Mouse (Mus musculus) induced T-regulatory cell, adult 2 months (primary cell): Measurements from ENCODE around the gene Gm21992.
A peak's percentile ranks its signal among the peaks of the same experiment; 100 is the strongest.

Source experiments
- DNase-seq: peaks from one replicate; pipeline ENCODE4 v3.0.0-alpha.2; 2012; ENCODE audit warnings: low read depth

The Gm21992 gene

GRCm38 (mm10) chr19:4711601-4712155 is 99.7 kb downstream of the Gm21992 start:
- no peak for DNase-seq

- no peak for DNase-seq
Observed at GRCm38 (mm10) chr19:4711098-4711600, 100.3 kb downstream of the Gm21992 start, which contains the start of gene Sptbn2. Sptbn2 (plus strand) TSS chr19:4711167.

DNA sequence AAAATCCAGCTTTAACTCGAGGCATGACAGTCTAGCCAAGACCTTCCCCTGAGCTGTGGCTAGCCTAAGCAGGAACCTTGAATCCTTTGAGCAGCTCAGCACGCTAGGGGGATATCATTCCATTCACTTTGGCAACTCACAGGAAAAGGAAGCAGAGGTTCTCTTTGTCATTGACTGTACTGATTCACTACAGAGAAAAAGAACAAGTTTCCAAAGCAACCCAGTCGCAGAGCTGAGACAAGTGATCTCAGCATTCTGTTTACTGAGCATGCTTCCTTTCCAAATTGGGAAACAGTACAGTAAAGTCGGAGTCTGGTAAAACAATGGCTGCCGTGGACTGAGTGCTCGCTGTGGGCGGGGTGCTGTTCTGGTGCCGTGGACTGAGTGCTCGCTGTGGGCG is 102.6 kb downstream of the Gm21992 start:
- no peak for DNase-seq

GRCm38 (mm10) chr19:4701221-4701620 is 110.2 kb downstream of the Gm21992 start:
- no peak for DNase-seq

GRCm38 (mm10) chr19:4700656-4701055 is 110.8 kb downstream of the Gm21992 start:
- no peak for DNase-seq

- no peak for DNase-seq
Observed at GRCm38 (mm10) chr19:4699821-4700220, 111.6 kb downstream of the Gm21992 start.

DNA sequence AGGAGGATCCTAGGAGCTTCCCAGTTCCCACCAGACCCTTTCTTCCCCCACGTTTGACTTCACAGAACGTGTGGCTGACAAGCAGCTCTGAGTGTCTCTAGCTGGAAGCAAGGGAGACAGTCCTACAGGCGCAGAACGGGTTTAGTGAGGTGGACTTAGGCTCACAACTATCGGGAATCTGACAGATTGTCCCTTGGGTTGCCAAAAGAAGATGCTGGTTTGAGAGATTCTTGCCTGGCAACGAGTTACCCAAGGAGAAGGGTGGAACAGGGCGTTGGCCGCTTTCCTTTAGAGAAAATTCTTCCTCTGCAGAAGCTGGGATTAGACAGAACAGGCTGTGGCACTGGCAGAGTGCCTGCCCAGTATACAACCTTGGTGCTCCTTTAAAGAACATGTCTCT is 112.6 kb downstream of the Gm21992 start:
- DNase-seq: no peak

DNA sequence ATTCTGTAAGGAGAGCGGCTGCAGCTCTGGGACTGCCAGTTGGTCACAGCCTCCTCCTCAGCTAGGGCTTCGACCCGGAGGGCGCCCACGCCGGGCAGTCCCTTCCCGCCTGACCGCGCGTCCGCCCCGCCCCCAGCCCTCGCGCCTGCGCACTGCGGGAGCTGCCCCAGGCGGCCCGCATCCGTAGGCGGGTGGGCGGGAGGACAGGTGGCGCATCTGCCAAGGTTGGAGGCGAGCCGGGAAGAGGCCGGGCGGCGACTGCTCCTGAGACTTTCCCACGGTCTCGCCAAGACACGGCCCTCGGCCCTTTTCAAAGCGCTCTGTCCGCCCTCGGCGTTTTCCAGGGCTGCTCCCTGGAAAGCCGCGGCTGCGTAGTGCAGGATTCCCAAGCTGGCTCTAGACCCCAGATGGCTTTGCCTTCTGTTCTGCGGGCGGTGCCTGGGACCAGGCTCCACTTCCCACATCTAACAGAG is 113.2 kb downstream of the Gm21992 start, which contains the start of gene Gm960:
Gene Gm960, minus strand, starts transcription at position 464 of the 473 bp plus-strand sequence.
- peak; percentile 62 for DNase-seq

GRCm38 (mm10) chr19:4697721-4698120 is 113.7 kb downstream of the Gm21992 start:
- no peak for DNase-seq

- DNase-seq: no peak
Observed at GRCm38 (mm10) chr19:4697121-4697520, 114.3 kb downstream of the Gm21992 start.

DNA sequence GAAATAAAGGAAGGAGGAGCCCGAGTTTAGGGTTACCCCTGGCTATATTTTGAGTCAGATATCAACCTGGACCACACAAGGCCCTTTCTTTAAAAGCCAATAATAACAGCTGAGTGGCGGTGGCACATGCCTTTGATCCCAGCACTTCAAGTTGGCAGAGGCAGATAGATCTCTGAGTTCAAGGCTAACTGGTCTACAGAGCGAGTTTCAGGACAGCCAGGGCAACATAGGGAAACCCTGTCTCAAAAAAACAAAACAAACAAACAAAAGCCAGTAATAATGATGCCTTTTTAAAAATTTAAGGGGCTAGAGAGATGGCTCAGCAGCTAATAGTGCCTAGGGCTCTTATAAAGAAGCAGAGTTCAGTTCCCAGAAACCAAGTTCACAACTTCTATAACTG is 117.1 kb downstream of the Gm21992 start:
- no peak for DNase-seq
